Mouse (Mus musculus) 416B (cell line): ENCODE results near the gene D930020B18Rik.

Source experiments
- DNase-seq: peaks from one replicate; pipeline ENCODE4 v3.0.0; 2011; ENCODE audit warnings: low read depth

Gene D930020B18Rik

GRCm38 (mm10) chr10:121640150-121640930, 1.0 kb upstream of the D930020B18Rik start:
- DNase-seq = peak; percentile 62

- no peak for DNase-seq
Observed at GRCm38 (mm10) chr10:121640944-121641271, 480 bp upstream of the D930020B18Rik start.

- no peak for DNase-seq
Observed at GRCm38 (mm10) chr10:121642054-121642947, 913 bp downstream of the D930020B18Rik start.

GRCm38 (mm10) chr10:121646294-121646693, 4.9 kb downstream of the D930020B18Rik start:
- DNase-seq = peak; percentile 65

- no peak for DNase-seq
Observed at GRCm38 (mm10) chr10:121653079-121653478, 11.7 kb downstream of the D930020B18Rik start.

- DNase-seq = no peak
Observed at GRCm38 (mm10) chr10:121655907-121656306, 14.5 kb downstream of the D930020B18Rik start.

- DNase-seq = no peak
Observed at GRCm38 (mm10) chr10:121662711-121663110, 21.3 kb downstream of the D930020B18Rik start.

GRCm38 (mm10) chr10:121663599-121663998, 22.2 kb downstream of the D930020B18Rik start:
- no peak for DNase-seq

- no peak for DNase-seq
Observed at GRCm38 (mm10) chr10:121665631-121666145, 24.3 kb downstream of the D930020B18Rik start.

GRCm38 (mm10) chr10:121669103-121669502, 27.7 kb downstream of the D930020B18Rik start:
- no peak for DNase-seq

GRCm38 (mm10) chr10:121677019-121677418, 35.6 kb downstream of the D930020B18Rik start:
- no peak for DNase-seq

GRCm38 (mm10) chr10:121680902-121681301, 39.5 kb downstream of the D930020B18Rik start:
- no peak for DNase-seq

- no peak for DNase-seq
Observed at GRCm38 (mm10) chr10:121682539-121682938, 41.2 kb downstream of the D930020B18Rik start.

GRCm38 (mm10) chr10:121686153-121686660, 44.8 kb downstream of the D930020B18Rik start:
- peak; percentile 22 for DNase-seq

- peak; percentile 37 for DNase-seq
Observed at GRCm38 (mm10) chr10:121687511-121687910, 46.1 kb downstream of the D930020B18Rik start.

GRCm38 (mm10) chr10:121689591-121690314, 48.4 kb downstream of the D930020B18Rik start:
- DNase-seq = peak; percentile 26

- DNase-seq = no peak
Observed at GRCm38 (mm10) chr10:121692944-121693579, 51.7 kb downstream of the D930020B18Rik start.

GRCm38 (mm10) chr10:121694567-121694966, 53.2 kb downstream of the D930020B18Rik start:
- DNase-seq = peak; percentile 23

- peak; percentile 76 for DNase-seq
Observed at GRCm38 (mm10) chr10:121701296-121702248, 60.2 kb downstream of the D930020B18Rik start.

- no peak for DNase-seq
Observed at GRCm38 (mm10) chr10:121703619-121704018, 62.2 kb downstream of the D930020B18Rik start.
